Mouse (Mus musculus) thymus, adult 2 months (tissue): Measurements from ENCODE around the gene Per1.

Source experiments
- CTCF ChIP-seq: fragments of 200-500 bp; IDR thresholded peaks from 2 replicates; pipeline ENCODE4 v1.5.1; 2012; ENCODE audit warnings: mild to moderate bottlenecking, control low read depth, low read length, moderate library complexity, borderline replicate concordance; ENCODE audit not compliant: control insufficient read depth, poor library complexity, insufficient read depth; ENCODE audit errors: extremely low read depth
- POLR2A ChIP-seq: fragments of 200-500 bp; IDR thresholded peaks from 2 replicates; pipeline ENCODE4 v1.6.1; 2012; ENCODE audit warnings: mild to moderate bottlenecking, low read length, control low read depth, moderate library complexity; ENCODE audit not compliant: control insufficient read depth, poor library complexity, insufficient read depth; ENCODE audit errors: extremely low read depth

DNA sequence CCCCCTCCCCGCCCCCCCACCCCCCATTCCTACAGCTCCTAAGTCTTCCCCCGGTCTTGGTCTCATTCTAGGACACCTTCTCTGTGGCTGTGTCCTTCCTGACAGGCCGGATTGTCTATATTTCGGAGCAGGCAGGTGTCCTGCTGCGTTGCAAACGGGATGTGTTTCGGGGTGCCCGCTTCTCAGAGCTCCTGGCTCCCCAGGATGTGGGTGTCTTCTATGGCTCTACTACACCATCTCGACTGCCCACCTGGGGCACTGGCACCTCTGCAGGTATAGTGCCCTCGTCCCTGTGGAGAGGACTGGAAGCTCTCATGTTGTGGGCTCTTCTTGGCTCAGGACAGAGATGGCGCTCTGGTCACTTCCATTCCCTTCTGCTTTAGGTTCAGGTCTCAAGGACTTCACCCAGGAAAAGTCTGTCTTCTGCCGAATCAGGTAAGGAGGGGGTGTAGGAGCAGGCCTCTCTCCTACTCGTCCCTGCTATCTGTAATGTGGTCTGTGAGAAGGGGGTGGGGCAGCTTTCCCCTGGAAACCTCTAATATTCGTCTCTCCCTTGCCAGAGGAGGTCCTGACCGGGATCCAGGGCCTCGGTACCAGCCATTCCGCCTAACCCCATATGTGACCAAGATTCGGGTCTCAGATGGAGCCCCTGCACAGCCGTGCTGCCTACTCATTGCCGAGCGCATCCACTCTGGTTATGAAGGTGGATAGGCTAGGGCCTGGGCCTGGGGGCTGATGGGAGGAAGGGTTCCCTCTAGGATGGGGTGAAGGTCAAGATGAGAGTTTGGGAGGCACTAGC, 6.8 kb downstream of the Per1 start:
- no peak for TF ChIP-seq POLR2A
- TF ChIP-seq CTCF: no peak
